Mouse (Mus musculus): ENCODE measurements around the gene Abtb1.

GRCm38 (mm10) chr6:88811396-88811795 is 30.4 kb downstream of the Abtb1 start:
- TF ChIP-seq POLR2A (IDR thresholded peaks at IDR 0.05; ENCODE audit: borderline replicate concordance, extremely low read depth, low read depth, low read length) (no peak), CTCF (IDR thresholded peaks at IDR 0.05; ENCODE audit: insufficient read depth, low read length) (no peak)

All from lung, adult 2 months (tissue).